Mouse (Mus musculus): ENCODE measurements at regions not wholly inside any gene's neighbourhood (a gene's known extent, or its start where the extent isn't known, plus 50 kb on each side); places are given as distances from the start of the nearest gene placed in this dataset.

- TF ChIP-seq CTCF (IDR thresholded peaks at IDR 0.05; ENCODE audit: borderline replicate concordance, extremely low read depth, insufficient read depth, insufficient read length) (no peak), POLR2A (IDR thresholded peaks at IDR 0.05; ENCODE audit: borderline replicate concordance, extremely low read depth, insufficient read depth, insufficient read length, poor library complexity, severe bottlenecking) (no peak)
Measured at GRCm38 (mm10) chr8:88934708-88935107, 109.3 kb downstream of the Sall1 start.

All from brain, embryonic 14.5 days (tissue).